ENCODE assay signal across 22 mouse cellular contexts in the genomic region with DNA sequence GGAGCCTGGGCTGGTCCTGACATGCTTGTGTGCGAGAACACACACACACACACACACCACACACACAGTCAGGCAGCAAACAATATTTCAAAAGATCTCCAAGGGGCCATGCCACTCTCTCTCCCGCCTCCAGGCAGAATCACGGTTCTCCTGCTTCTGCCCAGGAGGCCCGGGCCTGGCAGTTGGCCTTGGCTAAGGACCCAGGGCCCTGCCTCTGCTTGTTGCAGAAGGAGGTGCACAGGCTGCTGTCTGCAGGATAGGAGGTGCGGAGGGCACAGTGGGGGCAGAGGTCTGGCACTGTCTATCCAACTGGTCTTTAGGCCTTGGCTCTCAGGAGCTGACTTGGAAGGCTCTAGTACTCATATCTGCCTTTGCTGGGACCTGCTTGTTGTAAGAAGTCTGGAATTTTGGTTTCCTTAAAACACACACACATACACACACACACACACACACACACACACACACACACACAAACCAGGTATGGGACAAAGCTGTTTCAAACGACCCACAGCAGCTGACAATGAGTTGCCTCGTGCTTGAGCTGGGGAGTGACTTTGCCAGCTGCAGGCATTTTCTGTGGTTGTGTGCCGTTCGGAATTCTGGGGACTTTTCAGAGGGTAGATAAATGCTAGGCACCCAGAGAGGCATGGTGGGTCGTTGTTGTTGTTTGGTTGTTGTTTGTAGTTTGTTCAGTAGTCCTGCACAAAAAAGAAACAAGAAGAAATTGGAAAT. TPM values are rescaled to one million over a fixed set of nuclear protein-coding genes. Genes with fewer than 3 reads are reported as not detected.
DNase-seq lines count a peak whose midpoint lies in the region; ATAC-seq lines count a peak whose summit lies in the region.
"Had no signal": no experiment of that assay in that cellular context is flagged by ENCODE, and none has a peak within 500 bp of the region (broad histone marks: within the 10 kb centered on the region; RNA-seq: fewer than 3 reads in every experiment).

No protein-coding gene starts in this region.

- no peak overlapping the region for H3K9ac ChIP-seq in hindbrain, embryonic 14.5 days
- H3K9ac ChIP-seq: embryonic facial prominence, embryonic 13.5 days; embryonic facial prominence, embryonic 15.5 days; forebrain, embryonic 12.5 days had no signal

- H3K9me3 ChIP-seq in limb, embryonic 10.5 days (replicated peaks) = no peaks in the 10 kb centered on the region
- H3K9me3 ChIP-seq in hindbrain, embryonic 14.5 days (ENCODE audit: control insufficient read depth, low read length) = no peaks in the 10 kb centered on the region
- H3K9me3 ChIP-seq: embryonic facial prominence, embryonic 13.5 days; embryonic facial prominence, embryonic 15.5 days had no signal

- 80% methylated on average over 10 of the region's 10 CpGs for WGBS in limb, embryonic 10.5 days
- WGBS in hindbrain, embryonic 14.5 days = 84% methylated on average over 10 of the region's 10 CpGs

- H3K4me1 ChIP-seq in limb, embryonic 10.5 days = peaks cover 18% of the 10 kb centered on the region
- H3K4me1 ChIP-seq in hindbrain, embryonic 14.5 days (replicated peaks; ENCODE audit: control insufficient read depth, insufficient read depth, low read length) = no peaks in the 10 kb centered on the region
- H3K4me1 ChIP-seq: forebrain, embryonic 12.5 days had no signal

- peak; percentile 63 for DNase-seq in adrenal gland, postnatal 14 days
- no peak for DNase-seq in adrenal gland, adult 18-20 months (ENCODE audit: low spot score in 2 of 2)
- peak; percentile 43 to 59 for DNase-seq in adrenal gland, postnatal 36 days
- DNase-seq in adrenal gland, postnatal 4 days (ENCODE audit: low spot score in 2 of 2) = no peak
- DNase-seq in limb, embryonic 10.5 days (ENCODE audit: low spot score) = no peak
- DNase-seq in hindbrain, embryonic 14.5 days (ENCODE audit: low spot score) = no peak
- no peak for DNase-seq in cerebellum, adult 18-20 months
- DNase-seq: cerebellum, adult 11-12 months; cerebellum, adult 8-10 months; cerebellum, adult 9-11 months; cerebellum, postnatal 14 days; cerebellum, postnatal 36 days; embryo, embryonic 11 days had no signal

- H3K27ac ChIP-seq in limb, embryonic 10.5 days = peak overlapping the region; percentile 61; the same call in 1 of the 2 replicates
- H3K27ac ChIP-seq in hindbrain, embryonic 14.5 days = no peak overlapping the region
- H3K27ac ChIP-seq: embryonic facial prominence, embryonic 13.5 days; embryonic facial prominence, embryonic 15.5 days; forebrain, embryonic 10.5 days; forebrain, embryonic 12.5 days had no signal

- no peaks in the 10 kb centered on the region for H3K36me3 ChIP-seq in limb, embryonic 10.5 days
- no peaks in the 10 kb centered on the region for H3K36me3 ChIP-seq in hindbrain, embryonic 14.5 days (replicated peaks; ENCODE audit: control insufficient read depth, insufficient read depth)
- H3K36me3 ChIP-seq: embryonic facial prominence, embryonic 13.5 days; embryonic facial prominence, embryonic 15.5 days; forebrain, embryonic 10.5 days; forebrain, embryonic 12.5 days had no signal

- H3K27me3 ChIP-seq in limb, embryonic 10.5 days (ENCODE audit: low read depth, poor library complexity, severe bottlenecking) = no peaks in the 10 kb centered on the region
- no peaks in the 10 kb centered on the region for H3K27me3 ChIP-seq in hindbrain, embryonic 14.5 days (ENCODE audit: control insufficient read depth, insufficient read depth, low read length)
- H3K27me3 ChIP-seq: embryonic facial prominence, embryonic 13.5 days; embryonic facial prominence, embryonic 15.5 days; forebrain, embryonic 12.5 days had no signal

- H3K4me3 ChIP-seq in limb, embryonic 10.5 days = no peak overlapping the region
- no peak overlapping the region for H3K4me3 ChIP-seq in hindbrain, embryonic 14.5 days (replicated peaks; ENCODE audit: low read length)
- H3K4me3 ChIP-seq: embryonic facial prominence, embryonic 13.5 days; embryonic facial prominence, embryonic 15.5 days; erythroblast, embryonic 14.5 days; forebrain, embryonic 10.5 days; forebrain, embryonic 12.5 days had no signal

- ATAC-seq in hindbrain, embryonic 14.5 days (ENCODE audit: low FRiP score) = no peak
- ATAC-seq: forebrain, embryonic 14.5 days; forebrain, embryonic 16.5 days had no signal

- no peak overlapping the region for H3K4me2 ChIP-seq in hindbrain, embryonic 14.5 days (replicated peaks)
- H3K4me2 ChIP-seq: embryonic facial prominence, embryonic 13.5 days; embryonic facial prominence, embryonic 15.5 days; forebrain, embryonic 12.5 days had no signal

RNA-seq across cellular contexts. Expression of gene Arhgef19, which starts 23.8 kb away (rescaled TPM):
- total RNA-seq in adrenal gland, postnatal 14 days (2021) = 35.9 and 36.8 TPM in 2 replicates
- total RNA-seq in adrenal gland, adult 18-20 months (2021) = 10 to 100 TPM; 47.6 to 51.9 TPM
- total RNA-seq in adrenal gland, postnatal 36 days (2021) = 10 to 100 TPM; 31.2 to 75.4 TPM
- 10 to 100 TPM; 37.5 to 39.2 TPM for total RNA-seq in adrenal gland, postnatal 4 days (2021)
- 3.7 and 4.7 TPM in 2 replicates for polyA plus RNA-seq in limb, embryonic 10.5 days (2016; fragmentation: Nextera tagmentation; extraction: Ambion mirVana)
- 0.78 and 1.1 TPM in 2 replicates for polyA plus RNA-seq in hindbrain, embryonic 14.5 days (2014; fragmentation: Nextera tagmentation; extraction: Ambion mirVana)
- total RNA-seq: common myeloid progenitor, adult 5-6 weeks; MEL had no signal

RNA-seq across cellular contexts. Expression of gene Epha2, which starts 38.0 kb away (rescaled TPM):
- 18.8 and 19.4 TPM in 2 replicates for total RNA-seq in adrenal gland, postnatal 14 days (2021)
- 10 to 100 TPM; 12.0 to 18.1 TPM for total RNA-seq in adrenal gland, adult 18-20 months (2021)
- total RNA-seq in adrenal gland, postnatal 36 days (2021) = 10 to 100 TPM; 14.4 to 23.6 TPM
- total RNA-seq in adrenal gland, postnatal 4 days (2021) = 10 to 100 TPM; 19.0 to 21.5 TPM
- polyA plus RNA-seq in limb, embryonic 10.5 days (2016; fragmentation: Nextera tagmentation; extraction: Ambion mirVana) = 4.6 and 5.6 TPM in 2 replicates
- 0.64 and 0.95 TPM in 2 replicates for polyA plus RNA-seq in hindbrain, embryonic 14.5 days (2014; fragmentation: Nextera tagmentation; extraction: Ambion mirVana)
- polyA plus RNA-seq: erythroblast, embryonic 14.5 days had no signal

RNA-seq across cellular contexts. Expression of gene Rsg1, which starts 49.3 kb away (rescaled TPM):
- total RNA-seq in adrenal gland, postnatal 14 days (2021) = 1.1 and 1.8 TPM in 2 replicates
- 1 to 10 TPM in 1 of 2 experiments, under 1 TPM in 1; 0.93 to 1.4 TPM for total RNA-seq in adrenal gland, adult 18-20 months (2021)
- total RNA-seq in adrenal gland, postnatal 36 days (2021) = 1 to 10 TPM in 1 of 2 experiments, under 1 TPM in 1; 0.96 to 1.2 TPM
- total RNA-seq in adrenal gland, postnatal 4 days (2021) = 1 to 10 TPM; 2.5 to 2.7 TPM
- 5.8 and 8.4 TPM in 2 replicates for polyA plus RNA-seq in limb, embryonic 10.5 days (2016; fragmentation: Nextera tagmentation; extraction: Ambion mirVana)
- polyA plus RNA-seq in hindbrain, embryonic 14.5 days (2014; fragmentation: Nextera tagmentation; extraction: Ambion mirVana) = 6.0 and 7.6 TPM in 2 replicates
- polyA plus RNA-seq: erythroblast, embryonic 14.5 days had no signal

Comparison
In these comparisons a context has a peak if more than half of its experiments do, and no peak if none do; other contexts are left out.
1. DNase-seq: peak in adrenal gland, postnatal 14 days (single experiment) and adrenal gland, postnatal 36 days (2 of 2); none in adrenal gland, adult 18-20 months (0 of 2), adrenal gland, postnatal 4 days (0 of 2), limb, embryonic 10.5 days (single experiment), hindbrain, embryonic 14.5 days (single experiment) and cerebellum, adult 18-20 months (0 of 2).